Mouse (Mus musculus): ENCODE data around the gene Nfib.

DNA sequence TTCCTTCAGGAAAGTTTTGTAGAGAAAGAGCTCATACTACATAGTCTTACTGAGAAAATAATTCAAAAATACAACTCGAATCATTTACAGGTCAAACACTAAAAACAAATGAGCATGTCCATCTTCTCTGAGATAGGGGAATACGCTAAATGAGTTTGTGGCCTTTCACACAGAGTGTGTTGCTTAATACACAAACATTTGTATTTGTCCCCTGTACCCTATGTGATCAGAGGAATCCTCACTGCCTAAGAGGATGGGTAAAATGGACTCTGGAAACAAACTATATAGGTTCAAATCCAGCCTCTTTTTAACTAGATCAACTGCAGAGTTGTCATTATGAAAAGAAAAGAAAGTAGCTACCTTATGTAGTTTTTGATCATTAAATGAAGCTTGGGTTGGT lies 227.8 kb downstream of the Nfib start:
- TF ChIP-seq CTCF (IDR thresholded peaks at IDR 0.05; ENCODE audit: low read depth), result no peak
- TF ChIP-seq EP300 (IDR thresholded peaks at IDR 0.05; ENCODE audit: low read depth), result no peak

Data from liver, embryonic 14.5 days (tissue).